Mouse (Mus musculus) subcutaneous adipose tissue, adult 2 months (tissue): Measurements from ENCODE around the gene Pigw. TPM values are rescaled to one million over a fixed set of nuclear protein-coding genes. Genes with fewer than 3 reads are reported as not detected.

Experiments
- polyA plus RNA-seq: library from polyadenylated mRNA; depleted of rRNA; stranded (reverse); fragments of >200 nt; gene quantifications from 2 replicates; pipeline ENCODE4 v1.2.3, GENCODE M21; 2012; ENCODE audit warnings: low replicate concordance; rRNA removed

Gene Pigw
- 4.0 and 4.4 TPM in 2 replicates for polyA plus RNA-seq

DNA sequence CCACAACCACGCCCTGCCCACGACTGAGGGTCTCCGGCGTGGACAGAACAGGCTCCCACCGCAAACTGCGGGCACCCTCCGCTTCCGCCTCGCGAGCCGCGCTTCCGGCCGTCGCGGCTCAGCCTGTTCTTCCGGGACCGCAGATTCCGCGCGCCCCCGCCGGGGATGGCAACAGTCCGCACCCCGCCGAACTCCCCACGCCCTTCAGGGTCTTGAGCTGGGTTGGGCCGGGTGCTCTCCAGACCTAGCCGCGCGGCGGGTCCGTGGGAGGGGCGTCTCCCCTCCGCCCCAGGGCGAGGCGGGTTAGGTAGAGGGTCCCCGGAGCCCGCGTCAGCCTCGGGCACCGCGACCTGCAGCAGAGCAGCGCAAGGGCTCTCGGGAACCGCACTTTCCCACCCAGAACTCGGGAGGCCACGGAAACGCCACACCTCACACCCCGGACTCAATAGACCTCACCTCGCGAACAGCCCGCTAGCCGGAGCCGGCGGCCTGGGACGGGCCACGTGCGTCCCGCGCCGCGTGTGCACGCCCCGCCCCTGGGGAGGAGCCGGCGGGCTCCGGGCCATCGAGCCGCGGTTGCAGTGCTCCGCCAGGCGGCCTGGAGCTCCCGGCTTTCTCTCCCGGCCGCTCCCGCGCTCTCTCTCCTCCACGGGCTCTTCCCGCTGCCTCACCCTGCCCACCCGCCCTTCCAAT lies at the start of gene Pigw, which contains the start of gene Myo19:
TSS of gene Pigw (minus strand) at position 514 of the 693 bp plus-strand sequence.
TSS of gene Myo19 (plus strand) at position 377 of the 693 bp plus-strand sequence.

DNA sequence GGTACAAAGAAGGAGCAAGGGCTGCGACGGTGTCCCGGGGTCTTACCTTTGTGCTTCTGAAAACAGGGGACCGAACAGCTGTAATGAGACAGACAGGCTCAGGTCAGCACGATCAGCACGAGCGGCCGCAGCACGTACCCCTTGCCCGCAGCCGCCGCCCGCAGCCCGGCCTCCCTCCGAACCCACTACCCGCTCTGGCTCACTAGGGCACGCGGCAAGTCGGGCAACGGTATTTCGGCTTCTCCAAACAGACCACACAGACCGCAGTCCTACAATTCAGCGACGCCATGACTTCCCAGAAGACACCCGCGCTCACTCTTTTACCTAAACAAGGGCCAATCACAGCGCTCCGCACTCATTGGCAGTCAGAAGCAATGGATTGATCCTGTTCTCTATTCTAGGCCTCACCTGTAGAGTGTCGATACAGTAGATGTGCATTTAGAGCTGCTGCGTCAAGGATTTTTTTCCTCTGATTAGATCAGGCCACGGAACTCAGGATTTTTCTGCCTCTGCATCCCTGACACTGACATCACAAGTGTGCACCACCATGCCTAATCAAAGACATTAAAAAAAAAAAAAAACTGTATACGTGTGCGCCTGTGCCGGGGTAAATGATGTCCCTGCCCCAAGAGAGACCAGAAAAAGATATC lies 36.1 kb upstream of the Pigw start, which contains the start of gene Znhit3:
TSS of gene Znhit3 (minus strand) at position 314 of the 650 bp plus-strand sequence.

GRCm38 (mm10) chr11:84870337-84871043 lies 9.6 kb downstream of the Pigw start, which contains the start of gene Ggnbp2:
Ggnbp2 (minus strand) TSS chr11:84870817.

GRCm38 (mm10) chr11:84828516-84829399 lies 51.3 kb downstream of the Pigw start, which contains the start of gene Dhrs11:
Dhrs11 (minus strand) TSS chr11:84828994.

Other genes starting within 250 kb of the Pigw start
- gene Mrm1, start 60.8 kb downstream of the Pigw start, polyA plus RNA-seq, result 9.6 and 13.7 TPM in 2 replicates
- gene Dhrs11, start 51.3 kb downstream of the Pigw start, polyA plus RNA-seq, result 29.4 and 32.5 TPM in 2 replicates
- gene Ggnbp2, start 9.5 kb downstream of the Pigw start, polyA plus RNA-seq, result 38.1 and 54.2 TPM in 2 replicates
- gene Myo19, start 137 bp downstream of the Pigw start, polyA plus RNA-seq, result 21.5 and 25.2 TPM in 2 replicates
- 15.0 and 17.2 TPM in 2 replicates for gene Znhit3, start 36.1 kb upstream of the Pigw start, polyA plus RNA-seq
- 12.9 and 77.5 TPM in 2 replicates for gene Car4, start 77.5 kb upstream of the Pigw start, polyA plus RNA-seq